Mouse (Mus musculus): Measurements from ENCODE around the gene Slc1a7. TPM values are rescaled to one million over a fixed set of nuclear protein-coding genes. Genes with fewer than 3 reads are reported as not detected.

Slc1a7 gene
- polyA plus RNA-seq, 1 experiment from 2014 or later = 0.17 TPM

DNA sequence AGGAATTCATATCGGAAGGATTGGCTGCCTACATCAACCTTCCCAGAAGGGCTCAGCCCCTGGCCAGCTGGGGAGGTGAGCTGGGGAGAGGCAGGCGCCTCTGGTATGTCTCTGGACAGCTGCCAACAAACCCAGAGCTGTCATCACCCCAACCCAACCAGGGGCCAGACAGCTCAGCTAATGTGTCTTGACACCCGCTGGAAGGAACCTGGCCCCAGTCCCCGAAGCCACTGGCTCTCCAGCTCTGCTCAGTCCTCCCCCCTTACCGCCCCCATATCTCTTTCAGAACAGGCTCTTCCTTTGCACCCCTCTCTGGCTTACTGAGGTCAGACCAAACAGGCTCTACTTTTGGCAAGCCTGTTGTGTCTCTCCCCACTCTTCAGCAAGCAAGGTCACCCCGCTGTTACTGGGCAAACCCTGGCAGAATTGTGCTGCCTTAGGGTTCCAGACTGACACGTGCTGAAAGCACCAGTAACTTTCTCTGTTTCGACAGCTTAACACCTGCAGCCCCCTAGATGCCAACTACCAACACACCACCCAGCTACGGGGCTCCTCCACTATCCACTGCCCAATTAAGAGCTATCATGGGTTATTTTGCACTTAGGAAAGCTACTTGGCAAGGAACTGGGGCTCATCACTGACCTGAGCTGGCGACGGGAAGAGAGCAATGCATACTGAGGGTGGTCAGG lies 5.9 kb upstream of the Slc1a7 start:
- no peak overlapping the region for H3K9ac ChIP-seq (ENCODE audit: low read length)
- peak; percentile 47; the same call in 1 of the 2 replicates for ATAC-seq (ENCODE audit: insufficient read depth, low FRiP score)
- H3K27me3 ChIP-seq (ENCODE audit: control insufficient read depth, insufficient read depth, low read length) = no peaks in the 10 kb centered on the region
- 45% methylated on average over 11 of the region's 11 CpGs for WGBS
- H3K9me3 ChIP-seq (replicated peaks; ENCODE audit: control insufficient read depth, low read length) = no peaks in the 10 kb centered on the region
- H3K4me2 ChIP-seq (ENCODE audit: low read depth, low read length) = no peak overlapping the region
- no peak overlapping the region for H3K27ac ChIP-seq (ENCODE audit: low read length)
- no peak overlapping the region for H3K4me3 ChIP-seq (replicated peaks; ENCODE audit: low read length)
- no peaks in the 10 kb centered on the region for H3K36me3 ChIP-seq (ENCODE audit: control insufficient read depth, insufficient read depth, low read length)
- H3K4me1 ChIP-seq (ENCODE audit: control insufficient read depth, insufficient read depth, low read length) = no peaks in the 10 kb centered on the region

GRCm38 (mm10) chr4:107962792-107963191 lies 5.3 kb upstream of the Slc1a7 start:
- Histone ChIP-seq H3K4me3 (replicated peaks; ENCODE audit: low read length) (no peak overlapping the region), H3K36me3 (ENCODE audit: control insufficient read depth, insufficient read depth, low read length) (no peaks in the 10 kb centered on the region), H3K9me3 (replicated peaks; ENCODE audit: control insufficient read depth, low read length) (no peaks in the 10 kb centered on the region), H3K4me2 (ENCODE audit: low read depth, low read length) (no peak overlapping the region), H3K27ac (ENCODE audit: low read length) (no peak overlapping the region), H3K27me3 (ENCODE audit: control insufficient read depth, insufficient read depth, low read length) (no peaks in the 10 kb centered on the region), H3K9ac (ENCODE audit: low read length) (no peak overlapping the region), H3K4me1 (ENCODE audit: control insufficient read depth, insufficient read depth, low read length) (no peaks in the 10 kb centered on the region)
- WGBS = 85% methylated on average over 2 of the region's 2 CpGs
- ATAC-seq (ENCODE audit: insufficient read depth, low FRiP score) = no peak

DNA sequence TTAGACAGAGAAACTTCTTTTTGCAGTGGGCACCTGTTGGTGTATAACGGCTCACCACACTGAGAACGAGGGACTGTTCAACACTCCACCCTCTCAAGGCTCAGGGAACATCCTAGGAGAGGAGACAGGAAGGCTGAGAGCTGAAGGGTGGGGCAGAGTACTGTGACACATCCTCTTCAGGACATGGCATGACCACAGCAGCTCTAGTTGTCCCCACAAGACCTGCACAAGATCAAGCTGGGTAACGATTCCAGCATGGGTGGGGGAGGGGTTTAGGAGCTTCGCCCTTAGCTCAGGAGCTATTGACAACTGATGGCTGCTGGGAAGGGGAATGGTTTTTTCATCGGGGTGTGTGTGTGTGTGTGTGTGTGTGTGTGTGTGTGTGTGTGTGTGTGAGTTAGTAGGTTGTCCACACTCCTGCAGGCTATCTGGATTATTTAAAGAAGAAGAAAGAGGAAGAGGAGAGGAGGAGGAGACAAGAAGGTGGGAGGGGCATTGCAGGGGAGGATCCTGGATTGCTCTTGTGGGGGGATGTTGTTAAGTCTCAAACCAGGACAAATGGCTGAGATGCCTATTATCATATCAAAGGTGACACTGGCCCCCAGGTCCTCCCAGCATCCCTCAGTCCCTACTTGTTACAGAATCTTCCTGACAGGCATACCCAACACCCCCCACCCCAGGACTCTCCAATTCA lies 1.6 kb upstream of the Slc1a7 start:
- Histone ChIP-seq H3K27ac (ENCODE audit: low read length) (no peak overlapping the region), H3K9ac (ENCODE audit: low read length) (no peak overlapping the region), H3K4me1 (ENCODE audit: control insufficient read depth, insufficient read depth, low read length) (no peaks in the 10 kb centered on the region), H3K4me2 (ENCODE audit: low read depth, low read length) (no peak overlapping the region), H3K36me3 (ENCODE audit: control insufficient read depth, insufficient read depth, low read length) (no peaks in the 10 kb centered on the region), H3K4me3 (replicated peaks; ENCODE audit: low read length) (no peak overlapping the region), H3K27me3 (ENCODE audit: control insufficient read depth, insufficient read depth, low read length) (no peaks in the 10 kb centered on the region), H3K9me3 (replicated peaks; ENCODE audit: control insufficient read depth, low read length) (no peaks in the 10 kb centered on the region)
- ATAC-seq (ENCODE audit: insufficient read depth, low FRiP score) = no peak
- 54% methylated on average over 5 of the region's 5 CpGs for WGBS

DNA sequence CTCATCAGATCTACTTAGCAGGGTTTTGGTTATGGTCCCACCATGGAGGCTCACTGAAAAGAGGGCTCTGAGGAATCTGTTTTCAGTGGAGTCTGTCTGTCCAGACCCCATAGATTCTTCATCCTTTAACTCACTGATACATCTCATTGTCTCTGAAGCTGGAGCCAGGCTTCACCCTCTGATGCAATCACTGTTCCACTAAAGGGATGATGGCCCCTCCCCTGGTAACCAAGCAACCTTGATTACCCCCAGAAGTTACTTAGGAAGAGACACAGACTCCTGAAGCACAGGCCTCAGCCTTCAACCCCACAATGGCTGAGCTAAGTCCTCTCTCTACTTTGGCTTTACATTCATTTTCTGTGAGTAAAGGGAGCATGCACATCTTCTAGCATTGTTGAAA lies 1.6 kb downstream of the Slc1a7 start:
- Histone ChIP-seq H3K4me1 (ENCODE audit: control insufficient read depth, insufficient read depth, low read length) (no peaks in the 10 kb centered on the region), H3K4me2 (ENCODE audit: low read depth, low read length) (no peak overlapping the region), H3K27ac (ENCODE audit: low read length) (no peak overlapping the region), H3K27me3 (ENCODE audit: control insufficient read depth, insufficient read depth, low read length) (no peaks in the 10 kb centered on the region), H3K36me3 (ENCODE audit: control insufficient read depth, insufficient read depth, low read length) (no peaks in the 10 kb centered on the region), H3K4me3 (replicated peaks; ENCODE audit: low read length) (no peak overlapping the region), H3K9ac (ENCODE audit: low read length) (no peak overlapping the region), H3K9me3 (replicated peaks; ENCODE audit: control insufficient read depth, low read length) (no peaks in the 10 kb centered on the region)
- ATAC-seq (ENCODE audit: insufficient read depth, low FRiP score) = no peak

DNA sequence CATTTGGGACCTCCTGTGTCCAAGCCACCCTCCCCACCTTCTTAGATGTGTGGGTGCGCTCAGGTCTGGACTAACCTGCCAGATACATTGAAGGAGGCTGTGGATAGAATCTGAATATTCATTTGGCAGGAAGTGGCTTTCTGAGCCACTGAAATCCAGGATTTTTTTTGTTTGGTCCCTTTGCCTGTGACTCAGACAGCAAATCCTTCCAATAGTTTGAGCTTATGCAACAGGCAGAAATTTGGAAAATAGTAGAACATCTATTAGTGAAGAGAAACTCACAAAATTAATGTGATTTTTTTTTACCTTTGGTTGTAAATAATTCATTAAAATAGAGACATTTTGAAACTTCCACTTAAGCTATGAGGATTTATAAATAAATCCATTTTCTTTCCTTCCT lies 3.0 kb downstream of the Slc1a7 start:
- 89% methylated on average over 1 of the region's 1 CpGs for WGBS
- Histone ChIP-seq H3K9ac (ENCODE audit: low read length) (no peak overlapping the region), H3K27ac (ENCODE audit: low read length) (no peak overlapping the region), H3K27me3 (ENCODE audit: control insufficient read depth, insufficient read depth, low read length) (no peaks in the 10 kb centered on the region), H3K9me3 (replicated peaks; ENCODE audit: control insufficient read depth, low read length) (no peaks in the 10 kb centered on the region), H3K4me1 (ENCODE audit: control insufficient read depth, insufficient read depth, low read length) (no peaks in the 10 kb centered on the region), H3K4me3 (replicated peaks; ENCODE audit: low read length) (no peak overlapping the region), H3K36me3 (ENCODE audit: control insufficient read depth, insufficient read depth, low read length) (no peaks in the 10 kb centered on the region), H3K4me2 (ENCODE audit: low read depth, low read length) (no peak overlapping the region)
- no peak for ATAC-seq (ENCODE audit: insufficient read depth, low FRiP score)

- Histone ChIP-seq H3K9ac (ENCODE audit: low read length) (no peak overlapping the region), H3K27me3 (ENCODE audit: control insufficient read depth, insufficient read depth, low read length) (no peaks in the 10 kb centered on the region), H3K9me3 (replicated peaks; ENCODE audit: control insufficient read depth, low read length) (no peaks in the 10 kb centered on the region), H3K27ac (ENCODE audit: low read length) (no peak overlapping the region), H3K4me1 (ENCODE audit: control insufficient read depth, insufficient read depth, low read length) (no peaks in the 10 kb centered on the region), H3K36me3 (ENCODE audit: control insufficient read depth, insufficient read depth, low read length) (no peaks in the 10 kb centered on the region), H3K4me2 (ENCODE audit: low read depth, low read length) (no peak overlapping the region), H3K4me3 (replicated peaks; ENCODE audit: low read length) (no peak overlapping the region)
- WGBS = 69% methylated on average over 11 of the region's 11 CpGs
- no peak for ATAC-seq (ENCODE audit: insufficient read depth, low FRiP score)
Measured at GRCm38 (mm10) chr4:107974527-107974926, 6.4 kb downstream of the Slc1a7 start.

GRCm38 (mm10) chr4:107975004-107975403 lies 6.9 kb downstream of the Slc1a7 start:
- Histone ChIP-seq H3K4me2 (ENCODE audit: low read depth, low read length) (no peak overlapping the region), H3K9ac (ENCODE audit: low read length) (no peak overlapping the region), H3K9me3 (replicated peaks; ENCODE audit: control insufficient read depth, low read length) (no peaks in the 10 kb centered on the region), H3K27ac (ENCODE audit: low read length) (no peak overlapping the region), H3K4me1 (ENCODE audit: control insufficient read depth, insufficient read depth, low read length) (no peaks in the 10 kb centered on the region), H3K4me3 (replicated peaks; ENCODE audit: low read length) (no peak overlapping the region), H3K36me3 (ENCODE audit: control insufficient read depth, insufficient read depth, low read length) (no peaks in the 10 kb centered on the region), H3K27me3 (ENCODE audit: control insufficient read depth, insufficient read depth, low read length) (no peaks in the 10 kb centered on the region)
- 55% methylated on average over 7 of the region's 7 CpGs for WGBS
- ATAC-seq (ENCODE audit: insufficient read depth, low FRiP score) = no peak

- H3K4me2 ChIP-seq (ENCODE audit: low read depth, low read length) = no peak overlapping the region
- H3K27me3 ChIP-seq (ENCODE audit: control insufficient read depth, insufficient read depth, low read length) = no peaks in the 10 kb centered on the region
- H3K9ac ChIP-seq (ENCODE audit: low read length) = no peak overlapping the region
- no peaks in the 10 kb centered on the region for H3K9me3 ChIP-seq (replicated peaks; ENCODE audit: control insufficient read depth, low read length)
- no peak overlapping the region for H3K27ac ChIP-seq (ENCODE audit: low read length)
- H3K4me1 ChIP-seq (ENCODE audit: control insufficient read depth, insufficient read depth, low read length) = no peaks in the 10 kb centered on the region
- WGBS = 56% methylated on average over 4 of the region's 4 CpGs
- no peaks in the 10 kb centered on the region for H3K36me3 ChIP-seq (ENCODE audit: control insufficient read depth, insufficient read depth, low read length)
- ATAC-seq (ENCODE audit: insufficient read depth, low FRiP score) = no peak
- H3K4me3 ChIP-seq (replicated peaks; ENCODE audit: low read length) = no peak overlapping the region
Measured at GRCm38 (mm10) chr4:107977593-107977992, 9.5 kb downstream of the Slc1a7 start.

DNA sequence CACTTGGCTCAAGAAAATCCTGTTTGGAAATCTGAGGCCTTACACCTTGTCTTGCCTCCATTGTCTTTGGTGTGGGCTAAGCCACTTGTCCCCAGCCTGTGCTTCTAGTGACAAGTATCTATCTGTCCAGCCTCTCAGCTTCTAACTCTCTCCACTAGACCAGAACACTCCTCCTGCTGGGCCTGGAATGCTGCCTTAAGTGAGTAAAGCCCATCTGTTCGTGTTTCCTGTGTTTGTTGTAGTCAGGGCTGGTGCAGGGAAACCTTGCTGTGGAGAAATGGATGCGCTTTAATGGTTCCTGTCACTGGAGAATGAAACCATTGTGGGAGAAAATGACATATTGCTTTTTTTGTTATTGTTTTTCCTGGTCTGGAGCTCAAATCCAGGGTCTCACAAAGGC lies 11.4 kb downstream of the Slc1a7 start:
- H3K27me3 ChIP-seq (ENCODE audit: control insufficient read depth, insufficient read depth, low read length) = no peaks in the 10 kb centered on the region
- H3K4me3 ChIP-seq (replicated peaks; ENCODE audit: low read length) = no peak overlapping the region
- H3K9ac ChIP-seq (ENCODE audit: low read length) = no peak overlapping the region
- H3K9me3 ChIP-seq (replicated peaks; ENCODE audit: control insufficient read depth, low read length) = no peaks in the 10 kb centered on the region
- ATAC-seq (ENCODE audit: insufficient read depth, low FRiP score) = no peak
- H3K36me3 ChIP-seq (ENCODE audit: control insufficient read depth, insufficient read depth, low read length) = no peaks in the 10 kb centered on the region
- 32% methylated on average over 2 of the region's 2 CpGs for WGBS
- H3K27ac ChIP-seq (ENCODE audit: low read length) = no peak overlapping the region
- no peaks in the 10 kb centered on the region for H3K4me1 ChIP-seq (ENCODE audit: control insufficient read depth, insufficient read depth, low read length)
- no peak overlapping the region for H3K4me2 ChIP-seq (ENCODE audit: low read depth, low read length)
